Mouse (Mus musculus) hindbrain, embryonic 12.5 days (tissue): ENCODE results near the gene Vps53. TPM values are rescaled to one million over a fixed set of nuclear protein-coding genes. Genes with fewer than 3 reads are reported as not detected.

Experiments
- ATAC-seq: fragments of 200-750 bp; cut with Nextera tagmentation; 2 replicates; pipeline ENCODE4 v1.8.0; 2017; ENCODE audit warnings: moderate TSS enrichment; ENCODE audit not compliant: low FRiP score
- H3K27ac ChIP-seq: fragments of 300-500 bp; sonication (generic); 2 replicates; pipeline ENCODE4 v1.5.1; 2016; ENCODE audit warnings: mild to moderate bottlenecking
- H3K27me3 ChIP-seq: fragments of 300-500 bp; sonication (generic); 2 replicates; pipeline ENCODE4 v1.6.1; 2016; ENCODE audit warnings: mild to moderate bottlenecking
- H3K36me3 ChIP-seq: fragments of 300-500 bp; sonication (generic); 2 replicates; pipeline ENCODE4 v1.6.1; 2016; ENCODE audit warnings: mild to moderate bottlenecking
- H3K4me1 ChIP-seq: fragments of 300-500 bp; sonication (generic); 2 replicates; pipeline ENCODE4 v1.6.1; 2016
- H3K4me2 ChIP-seq: fragments of 300-500 bp; sonication (generic); replicated peaks from 2 replicates; pipeline ENCODE4 v1.6.1; 2016; ENCODE audit warnings: mild to moderate bottlenecking
- H3K4me3 ChIP-seq: fragments of 300-500 bp; sonication (generic); 2 replicates; pipeline ENCODE4 v1.5.1; 2016; ENCODE audit warnings: mild to moderate bottlenecking
- H3K9ac ChIP-seq: fragments of 300-500 bp; sonication (generic); 2 replicates; pipeline ENCODE4 v1.6.1; 2016; ENCODE audit warnings: mild to moderate bottlenecking, moderate library complexity
- H3K9me3 ChIP-seq: fragments of 300-500 bp; sonication (generic); replicated peaks from 2 replicates; pipeline ENCODE4 v1.6.1; 2016; ENCODE audit warnings: mild to moderate bottlenecking
- WGBS: fragments of 180-500 bp; shearing (Covaris S2); methylation state at CpG from one replicate; pipeline ENCODE4 v1.1.7; 2016; 5-methylcytosine and 5-hydroxymethylcytosine counted together
- polyA plus RNA-seq: library from polyadenylated mRNA; unstranded; fragments of >200 nt; fragmentation: Nextera tagmentation; extraction: Ambion mirVana; gene quantifications from 2 replicates; pipeline ENCODE4 v1.2.1, GENCODE M21; 2016

The Vps53 gene
- polyA plus RNA-seq, 1 experiment from 2014 or later = 60.6 TPM

GRCm38 (mm10) chr11:76089776-76090175, 89.7 kb downstream of the Vps53 start:
- no peaks in the 10 kb centered on the region for H3K27me3 ChIP-seq
- WGBS = 87% methylated on average over 6 of the region's 6 CpGs
- no peak for ATAC-seq
- H3K4me1 ChIP-seq = no peaks in the 10 kb centered on the region
- H3K27ac ChIP-seq = no peak overlapping the region
- no peak overlapping the region for H3K4me3 ChIP-seq
- H3K4me2 ChIP-seq = no peak overlapping the region
- no peak overlapping the region for H3K9ac ChIP-seq
- H3K36me3 ChIP-seq = 0 out of 2 replicates have a peak, but pooled peaks cover 32% of the 10 kb centered on the region
- H3K9me3 ChIP-seq = no peaks in the 10 kb centered on the region

- Histone ChIP-seq H3K9ac (no peak overlapping the region), H3K4me2 (no peak overlapping the region), H3K4me3 (no peak overlapping the region), H3K27ac (no peak overlapping the region), H3K36me3 (0 out of 2 replicates have a peak, but pooled peaks cover 32% of the 10 kb centered on the region), H3K9me3 (no peaks in the 10 kb centered on the region), H3K4me1 (no peaks in the 10 kb centered on the region), H3K27me3 (no peaks in the 10 kb centered on the region)
- ATAC-seq = no peak
- 81% methylated on average over 4 of the region's 4 CpGs for WGBS
These were observed 90.9 kb downstream of the Vps53 start for GRCm38 (mm10) chr11:76088506-76088905.

- Histone ChIP-seq H3K4me1 (no peaks in the 10 kb centered on the region), H3K9me3 (no peaks in the 10 kb centered on the region), H3K27me3 (no peaks in the 10 kb centered on the region), H3K9ac (no peak overlapping the region), H3K36me3 (peaks cover 34% of the 10 kb centered on the region), H3K4me2 (no peak overlapping the region), H3K4me3 (no peak overlapping the region), H3K27ac (no peak overlapping the region)
- ATAC-seq = no peak
- WGBS = 72% methylated on average over 5 of the region's 5 CpGs
These were observed 93.4 kb downstream of the Vps53 start for GRCm38 (mm10) chr11:76085898-76086591.

DNA sequence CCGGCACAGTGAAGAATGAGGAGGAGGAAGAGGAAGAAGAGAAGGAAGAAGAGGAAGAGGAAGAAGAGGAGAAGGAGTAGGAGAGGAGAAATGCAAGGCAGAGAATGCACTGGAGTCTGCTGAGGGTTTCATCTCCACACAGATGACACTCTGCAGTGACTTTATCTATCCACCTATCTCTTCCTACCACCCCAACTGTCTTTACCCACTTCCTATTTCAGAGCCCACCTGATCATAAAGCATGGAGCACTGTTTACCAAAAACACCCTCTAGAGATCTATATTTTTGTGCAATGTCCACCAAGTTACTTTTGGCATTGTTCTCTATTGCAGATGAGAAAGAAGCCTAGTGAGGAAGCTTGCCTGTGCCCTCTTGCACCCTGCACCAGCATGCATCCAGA, 94.5 kb downstream of the Vps53 start:
- Histone ChIP-seq H3K36me3 (peaks cover 36% of the 10 kb centered on the region), H3K27ac (no peak overlapping the region), H3K27me3 (no peaks in the 10 kb centered on the region), H3K9me3 (no peaks in the 10 kb centered on the region), H3K4me3 (no peak overlapping the region), H3K9ac (no peak overlapping the region), H3K4me1 (no peaks in the 10 kb centered on the region), H3K4me2 (no peak overlapping the region)
- no peak for ATAC-seq
- 71% methylated on average over 1 of the region's 1 CpGs for WGBS

DNA sequence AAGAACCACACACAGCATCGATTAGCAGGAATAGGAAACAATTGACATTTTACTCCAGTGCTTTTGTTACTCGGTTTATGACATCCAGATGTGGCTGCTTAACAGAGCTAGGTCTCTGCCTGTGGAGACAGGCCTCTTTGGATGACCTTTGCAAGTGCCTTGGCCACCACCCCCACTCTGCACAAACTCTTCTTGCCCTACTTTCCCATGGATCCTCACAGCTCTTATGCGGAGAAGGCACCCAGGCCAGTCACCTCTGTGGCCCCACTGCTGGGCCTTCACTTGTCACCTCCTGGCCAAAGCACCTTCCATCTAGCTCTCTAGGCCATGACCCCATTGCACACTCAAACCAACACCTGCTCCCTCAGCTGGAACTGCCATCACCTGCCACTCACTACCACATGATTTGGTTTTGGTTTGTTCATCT, 95.5 kb downstream of the Vps53 start:
- no peak overlapping the region for H3K27ac ChIP-seq
- H3K4me1 ChIP-seq = no peaks in the 10 kb centered on the region
- H3K36me3 ChIP-seq = peaks cover 41% of the 10 kb centered on the region
- no peak overlapping the region for H3K9ac ChIP-seq
- H3K9me3 ChIP-seq = no peaks in the 10 kb centered on the region
- H3K4me3 ChIP-seq = no peak overlapping the region
- 74% methylated on average over 3 of the region's 3 CpGs for WGBS
- no peak for ATAC-seq
- no peaks in the 10 kb centered on the region for H3K27me3 ChIP-seq
- no peak overlapping the region for H3K4me2 ChIP-seq

GRCm38 (mm10) chr11:76081048-76081640, 98.3 kb downstream of the Vps53 start:
- Histone ChIP-seq H3K4me3 (no peak overlapping the region), H3K9ac (no peak overlapping the region), H3K4me1 (no peaks in the 10 kb centered on the region), H3K27me3 (no peaks in the 10 kb centered on the region), H3K27ac (no peak overlapping the region), H3K4me2 (no peak overlapping the region), H3K36me3 (peaks cover 60% of the 10 kb centered on the region), H3K9me3 (no peaks in the 10 kb centered on the region)
- 85% methylated on average over 6 of the region's 6 CpGs for WGBS
- no peak for ATAC-seq

DNA sequence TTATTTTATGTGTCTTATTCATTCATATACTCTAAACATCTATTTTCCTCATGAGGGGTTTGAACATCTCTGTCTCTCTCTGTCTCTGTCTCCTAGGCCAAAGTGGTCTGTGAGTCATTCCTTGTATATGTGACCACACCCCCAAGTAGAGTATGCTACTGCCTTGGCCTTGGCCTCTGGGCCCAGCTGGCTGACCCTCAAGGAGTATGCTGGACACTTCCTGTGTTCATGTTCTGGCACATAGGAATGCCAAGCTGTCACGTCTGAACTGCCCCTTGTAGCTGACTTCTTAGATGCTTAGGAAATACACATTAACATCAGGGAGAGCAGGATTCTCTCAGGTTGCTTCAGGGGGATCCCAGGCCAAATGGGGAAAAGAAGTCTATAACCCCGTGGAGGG, 99.2 kb downstream of the Vps53 start:
- 69% methylated on average over 2 of the region's 2 CpGs for WGBS
- peaks cover 63% of the 10 kb centered on the region for H3K36me3 ChIP-seq

DNA sequence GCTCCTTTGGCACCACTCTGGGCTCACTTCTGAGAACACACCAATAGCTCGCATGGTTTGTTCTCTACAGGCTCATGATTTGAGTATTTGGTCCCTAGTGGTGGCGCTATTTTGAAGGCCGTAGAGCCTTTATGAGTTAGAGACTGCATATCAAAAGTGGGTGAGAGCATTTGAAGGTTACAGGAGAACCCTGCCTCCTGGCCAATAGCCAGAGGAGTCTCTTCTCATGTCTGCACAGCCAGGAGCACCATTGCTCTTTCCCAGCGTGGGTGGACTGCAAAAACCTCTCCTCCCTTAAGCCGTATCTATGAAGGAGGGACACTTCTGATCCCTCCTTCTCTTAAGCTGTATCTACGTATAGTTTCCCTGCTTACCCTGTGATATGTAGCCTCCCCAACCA, 102.1 kb downstream of the Vps53 start:
- H3K9ac ChIP-seq = no peak overlapping the region
- peaks cover 66% of the 10 kb centered on the region for H3K36me3 ChIP-seq
- peaks cover 5% of the 10 kb centered on the region; the same call in 1 of the 2 replicates for H3K4me1 ChIP-seq
- no peak overlapping the region for H3K4me2 ChIP-seq
- no peak overlapping the region for H3K27ac ChIP-seq
- H3K9me3 ChIP-seq = no peaks in the 10 kb centered on the region
- 86% methylated on average over 6 of the region's 6 CpGs for WGBS
- no peak overlapping the region for H3K4me3 ChIP-seq
- ATAC-seq = no peak
- H3K27me3 ChIP-seq = no peaks in the 10 kb centered on the region

More for the DNA sequence above, 99.2 kb downstream of the Vps53 start:
- H3K27ac ChIP-seq = no peak overlapping the region
- no peak overlapping the region for H3K4me3 ChIP-seq
- no peak overlapping the region for H3K9ac ChIP-seq
- ATAC-seq = no peak
- no peak overlapping the region for H3K4me2 ChIP-seq
- no peaks in the 10 kb centered on the region for H3K9me3 ChIP-seq
- no peaks in the 10 kb centered on the region for H3K4me1 ChIP-seq
- H3K27me3 ChIP-seq = no peaks in the 10 kb centered on the region

DNA sequence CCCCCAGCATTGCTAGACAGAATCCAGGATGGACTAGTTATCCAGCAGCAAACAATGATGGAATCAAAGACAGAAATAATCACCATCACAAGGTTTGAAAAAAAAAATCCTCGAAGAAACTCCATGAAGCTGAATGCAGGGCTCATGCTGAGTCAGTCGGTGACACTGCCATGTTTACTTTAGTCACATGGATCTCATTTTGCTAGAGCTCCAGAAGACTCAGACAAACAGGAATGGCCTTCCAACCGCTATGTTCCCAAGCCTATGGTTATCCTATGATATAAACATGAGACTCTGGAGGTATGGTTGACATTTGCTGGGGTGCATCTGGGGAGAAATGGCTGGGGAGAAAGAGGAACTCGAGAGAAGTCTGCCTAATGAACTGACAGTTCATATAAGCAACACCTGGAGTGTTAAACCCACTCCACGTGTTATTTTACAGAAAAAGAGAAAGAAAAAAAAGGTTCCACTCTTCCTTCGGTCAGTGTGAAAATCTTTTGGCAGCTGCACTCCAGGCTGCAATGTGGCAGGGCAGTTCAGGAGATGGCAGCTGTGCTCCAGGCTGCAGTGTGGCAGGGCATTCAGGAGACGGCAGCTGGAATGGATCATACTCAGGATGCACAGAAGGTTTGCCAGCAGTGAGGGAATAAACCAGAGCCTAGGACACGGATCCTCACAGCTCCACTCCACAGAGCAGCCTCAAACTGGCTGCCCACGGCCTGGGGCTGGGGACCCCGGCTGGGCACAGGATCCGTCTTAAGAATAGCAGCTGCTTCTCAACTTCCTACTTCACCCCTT, 105.0 kb downstream of the Vps53 start:
- WGBS = 68% methylated on average over 11 of the region's 11 CpGs
- Histone ChIP-seq H3K9ac (no peak overlapping the region), H3K4me3 (no peak overlapping the region), H3K9me3 (no peaks in the 10 kb centered on the region), H3K27ac (no peak overlapping the region), H3K4me1 (peaks cover 5% of the 10 kb centered on the region; the same call in 1 of the 2 replicates), H3K36me3 (peaks cover 47% of the 10 kb centered on the region), H3K27me3 (no peaks in the 10 kb centered on the region), H3K4me2 (no peak overlapping the region)
- ATAC-seq = no peak

DNA sequence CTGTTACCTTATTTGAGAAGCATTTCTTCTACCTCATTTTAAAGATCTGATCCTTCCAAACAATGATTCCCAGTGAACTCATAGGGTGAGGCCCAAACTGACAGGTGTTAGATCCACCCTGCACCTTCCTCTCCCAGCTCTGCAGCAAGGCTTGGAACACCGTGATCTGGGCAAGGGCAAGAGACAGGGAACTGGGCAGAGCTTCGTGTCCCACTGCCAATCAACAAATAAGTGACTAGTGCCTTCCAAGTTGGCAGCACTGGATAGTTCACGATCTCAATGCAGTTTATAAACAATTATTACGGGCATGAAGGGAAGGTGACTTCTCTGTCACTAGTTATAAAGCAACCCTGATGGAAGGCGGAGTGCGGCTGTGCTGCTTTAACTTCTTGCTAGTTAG, 109.6 kb downstream of the Vps53 start:
- WGBS = 92% methylated on average over 6 of the region's 6 CpGs
- Histone ChIP-seq H3K4me1 (peaks cover 5% of the 10 kb centered on the region; the same call in 1 of the 2 replicates), H3K4me2 (no peak overlapping the region), H3K36me3 (peaks cover 28% of the 10 kb centered on the region), H3K9me3 (no peaks in the 10 kb centered on the region), H3K9ac (no peak overlapping the region), H3K27me3 (no peaks in the 10 kb centered on the region), H3K27ac (no peak overlapping the region), H3K4me3 (no peak overlapping the region)
- no peak for ATAC-seq

GRCm38 (mm10) chr11:76066563-76067156, 112.8 kb downstream of the Vps53 start:
- Histone ChIP-seq H3K9ac (no peak overlapping the region), H3K4me2 (no peak overlapping the region), H3K4me1 (no peaks in the 10 kb centered on the region), H3K9me3 (no peaks in the 10 kb centered on the region), H3K36me3 (peaks cover 38% of the 10 kb centered on the region), H3K27ac (no peak overlapping the region), H3K4me3 (no peak overlapping the region), H3K27me3 (no peaks in the 10 kb centered on the region)
- WGBS = 85% methylated on average over 15 of the region's 15 CpGs
- ATAC-seq = no peak

- 79% methylated on average over 9 of the region's 9 CpGs for WGBS
These were observed 113.8 kb downstream of the Vps53 start for GRCm38 (mm10) chr11:76065521-76066095.

More at GRCm38 (mm10) chr11:76065521-76066095, 113.8 kb downstream of the Vps53 start:
- Histone ChIP-seq H3K27me3 (no peaks in the 10 kb centered on the region), H3K4me3 (no peak overlapping the region), H3K9me3 (no peaks in the 10 kb centered on the region), H3K4me1 (no peaks in the 10 kb centered on the region), H3K4me2 (no peak overlapping the region), H3K27ac (no peak overlapping the region), H3K36me3 (peaks cover 35% of the 10 kb centered on the region), H3K9ac (no peak overlapping the region)
- no peak for ATAC-seq
